Mouse (Mus musculus): ENCODE measurements around the gene Dusp23.

The Dusp23 gene

DNA sequence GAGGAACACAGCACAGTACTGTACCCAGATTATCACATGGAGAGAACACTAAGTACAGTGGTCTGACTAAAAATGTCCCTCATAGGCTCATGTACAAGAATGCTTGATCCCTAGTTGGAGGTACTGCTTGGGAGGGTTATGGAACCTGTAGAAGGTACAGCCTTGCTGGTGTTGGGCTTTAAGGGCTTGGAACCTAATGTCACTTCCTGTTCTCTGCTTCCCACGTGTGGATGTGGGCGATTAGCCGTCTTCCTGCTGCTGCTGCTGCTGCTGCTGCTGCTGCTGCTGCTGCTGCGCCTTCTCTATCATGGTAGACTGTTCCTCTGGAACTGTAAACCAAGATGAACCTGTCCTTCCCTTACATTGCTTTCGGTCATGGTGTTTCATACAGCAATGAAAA is 9.2 kb downstream of the Dusp23 start:
- DNase-seq (ENCODE audit: low spot score in 2 of 2), result no peak

GRCm38 (mm10) chr1:172619235-172619634 is 13.5 kb downstream of the Dusp23 start:
- peak; percentile 64 to 67 for DNase-seq (ENCODE audit: low spot score in 2 of 2)

DNA sequence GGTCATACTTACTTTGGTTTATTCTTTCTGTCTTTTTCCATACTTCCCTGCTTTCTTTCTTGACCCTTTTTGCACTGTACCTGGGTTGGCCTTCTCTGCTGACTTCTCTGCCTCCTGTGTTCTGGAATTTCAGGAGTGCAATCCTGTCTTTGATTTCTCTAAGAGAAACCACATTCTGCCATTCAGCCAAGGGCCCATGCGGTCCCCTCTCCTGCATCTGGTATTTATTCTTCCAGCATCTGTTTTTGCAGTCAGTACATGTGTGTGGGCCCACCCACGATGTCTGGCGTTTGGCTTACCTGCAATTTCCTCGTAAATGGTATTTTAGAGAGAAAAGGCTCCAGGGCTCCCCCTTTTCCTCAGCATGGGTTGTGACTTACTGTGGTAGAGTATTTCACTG is 14.6 kb downstream of the Dusp23 start:
- no peak for DNase-seq (ENCODE audit: low spot score in 2 of 2)

- no peak for DNase-seq (ENCODE audit: low spot score in 2 of 2)
These were observed 15.2 kb downstream of the Dusp23 start for GRCm38 (mm10) chr1:172617365-172618076.

GRCm38 (mm10) chr1:172616537-172617300 is 16.0 kb downstream of the Dusp23 start:
- peak; percentile 31 to 50 for DNase-seq (ENCODE audit: low spot score in 2 of 2)

DNA sequence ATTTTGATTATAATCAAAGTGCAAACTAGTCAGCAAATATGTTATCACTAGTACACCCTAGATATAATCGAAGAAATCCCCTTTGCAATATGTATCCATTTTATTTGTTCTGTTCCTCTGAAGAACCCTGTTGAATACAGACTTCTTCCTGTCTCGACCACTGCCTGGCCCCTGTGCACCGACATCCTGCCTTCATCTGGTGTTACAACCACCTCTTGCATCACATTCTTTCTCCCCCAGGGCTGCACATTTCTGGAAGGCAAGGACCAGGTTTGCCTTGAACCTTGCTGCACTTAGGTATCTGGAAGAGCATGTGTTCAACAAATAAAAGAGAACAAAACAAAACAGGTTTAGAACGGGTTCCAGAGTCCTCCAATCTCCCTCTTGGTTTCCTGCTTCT is 17.4 kb downstream of the Dusp23 start:
- DNase-seq (ENCODE audit: low spot score in 2 of 2), result no peak

DNA sequence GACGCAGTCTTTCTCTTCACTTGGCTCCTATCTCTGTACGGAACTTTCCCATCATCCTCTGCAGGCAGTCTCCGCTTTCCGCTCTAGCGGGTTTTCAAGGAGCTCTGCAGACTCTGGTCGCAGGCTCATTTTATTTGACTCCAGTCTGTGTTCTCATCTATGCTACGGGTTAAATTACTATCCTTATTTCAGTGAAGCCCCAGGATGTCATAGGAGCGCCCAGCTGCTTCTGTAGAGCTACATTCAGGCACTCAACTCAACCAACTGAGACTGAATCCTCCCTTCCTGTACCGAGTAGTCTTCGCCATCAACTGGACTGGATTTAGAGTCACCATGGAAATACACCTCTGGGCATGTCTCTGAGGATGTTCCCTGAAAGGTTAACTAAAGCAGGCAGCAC is 18.1 kb downstream of the Dusp23 start:
- no peak for DNase-seq (ENCODE audit: low spot score in 2 of 2)

DNA sequence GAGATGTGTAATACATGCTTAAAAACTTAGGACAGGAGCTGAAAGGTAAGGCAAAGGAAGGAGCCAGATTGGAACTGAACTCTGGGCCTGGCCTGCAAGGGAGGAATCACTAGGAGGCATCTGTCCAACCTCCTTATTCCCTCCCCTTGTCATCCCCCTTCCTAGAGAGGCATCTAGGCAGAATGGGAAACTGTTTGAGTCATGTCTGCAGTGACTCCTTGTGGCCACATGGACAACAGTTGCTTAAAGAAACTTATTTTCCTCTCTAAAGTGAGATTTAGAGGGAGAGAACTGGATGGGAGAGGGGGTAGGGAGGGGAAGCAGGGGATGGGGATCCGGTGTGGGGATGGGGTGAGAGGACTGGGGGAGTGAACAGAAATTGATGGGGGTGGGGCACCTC is 20.0 kb downstream of the Dusp23 start:
- no peak for DNase-seq (ENCODE audit: low spot score in 2 of 2)

DNA sequence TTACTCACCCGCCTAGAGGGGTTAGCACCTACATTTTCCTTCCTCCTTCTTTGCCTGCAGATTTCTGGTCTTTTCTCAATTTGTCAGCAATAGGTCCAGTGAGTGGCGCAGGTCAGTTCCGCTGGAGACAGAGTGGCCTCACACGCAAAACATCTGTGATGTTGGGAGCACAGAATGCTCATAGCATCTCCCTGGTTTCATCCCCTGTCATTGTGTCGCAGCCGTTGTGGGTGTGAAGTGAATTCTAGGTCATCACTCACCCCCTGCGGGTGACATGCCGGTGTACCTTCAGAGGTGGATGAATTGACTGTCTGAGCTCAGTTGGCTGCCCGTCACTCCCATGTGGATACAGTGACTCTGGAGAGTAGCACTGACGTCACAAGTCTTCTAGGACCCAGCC is 21.5 kb downstream of the Dusp23 start:
- no peak for DNase-seq (ENCODE audit: low spot score in 2 of 2)

GRCm38 (mm10) chr1:172602326-172602725 is 30.4 kb downstream of the Dusp23 start, which contains the start of gene Fcrl6:
Fcrl6 (minus strand) TSS chr1:172602551.
- no peak for DNase-seq (ENCODE audit: low spot score in 2 of 2)

- peak; percentile 48 to 50 for DNase-seq (ENCODE audit: low spot score in 2 of 2)
These were observed 38.3 kb downstream of the Dusp23 start for GRCm38 (mm10) chr1:172594495-172594894.

GRCm38 (mm10) chr1:172593956-172594355 is 38.8 kb downstream of the Dusp23 start:
- no peak for DNase-seq (ENCODE audit: low spot score in 2 of 2)

- DNase-seq (ENCODE audit: low spot score in 2 of 2), result no peak
These were observed 39.4 kb downstream of the Dusp23 start for GRCm38 (mm10) chr1:172593321-172593720.

- DNase-seq (ENCODE audit: low spot score in 2 of 2), result peak in 1 of 2 experiments; percentile 25
These were observed 42.4 kb downstream of the Dusp23 start, which contains the start of gene Slamf8 for GRCm38 (mm10) chr1:172590385-172590784. Slamf8 (minus strand) TSS chr1:172590568.

DNA sequence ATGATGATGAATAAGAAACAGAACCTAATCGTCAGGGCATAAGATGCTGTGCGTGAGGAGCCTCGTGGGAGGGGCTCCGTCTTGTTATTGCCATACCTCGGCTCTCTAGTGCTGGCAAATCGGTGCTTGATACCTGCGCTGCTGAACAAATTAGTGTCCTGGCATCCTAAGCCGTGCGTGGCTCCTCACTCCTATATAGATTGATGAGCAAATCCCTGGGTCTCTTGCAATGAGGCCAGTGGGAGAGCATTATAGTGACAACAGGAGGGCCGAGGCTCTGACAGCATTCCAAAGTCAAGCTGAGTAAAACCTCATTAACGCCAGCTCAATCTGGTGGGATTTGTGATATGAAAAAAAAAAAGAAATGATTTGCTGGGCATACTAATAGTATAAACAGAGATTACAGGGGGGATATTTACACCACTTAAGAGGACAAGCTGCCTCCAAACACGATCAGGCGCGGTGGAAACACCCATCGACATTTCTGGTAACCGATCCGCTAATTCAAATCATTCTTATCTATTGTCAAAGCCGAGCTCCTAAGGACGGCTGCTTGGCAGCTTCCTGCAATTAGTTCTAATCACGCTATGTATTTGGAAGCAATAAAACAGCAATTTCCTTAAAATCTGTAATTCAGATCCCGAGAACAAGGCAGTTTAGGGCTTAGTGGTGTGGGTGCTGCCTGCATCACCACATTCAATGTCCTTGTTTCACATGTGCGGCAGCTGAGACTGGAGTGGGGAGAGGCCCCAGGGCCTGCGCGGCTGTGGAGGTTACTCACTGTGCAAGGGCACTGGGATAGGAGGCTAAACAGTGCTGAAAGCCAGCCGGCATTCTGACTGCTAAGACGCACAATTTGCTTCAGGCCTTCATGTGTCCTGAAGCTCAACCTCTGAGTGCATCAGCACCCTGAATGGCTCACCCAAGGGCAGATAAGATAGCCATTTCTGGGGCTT is 46.9 kb downstream of the Dusp23 start:
- DNase-seq (ENCODE audit: low spot score in 2 of 2), result no peak

DNA sequence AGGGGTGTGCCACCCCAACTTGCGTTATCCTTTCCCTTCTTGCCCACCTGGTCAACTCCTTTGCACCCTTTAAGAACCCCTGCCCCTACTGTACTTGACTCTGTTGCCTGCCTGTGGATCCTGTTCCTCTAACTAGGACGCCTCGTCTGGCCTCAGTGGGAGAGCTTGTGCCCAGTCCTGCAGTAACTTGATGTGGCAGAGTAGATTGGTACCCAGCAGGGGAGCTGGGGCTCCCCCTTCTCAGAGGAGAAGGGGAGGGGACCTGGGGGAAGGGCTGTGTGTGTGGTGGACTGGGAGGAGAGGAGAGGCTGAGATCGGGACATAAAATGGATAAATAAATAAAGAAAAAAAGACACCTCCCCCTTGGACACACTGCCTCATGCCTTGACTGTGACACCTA is 47.7 kb downstream of the Dusp23 start:
- no peak for DNase-seq (ENCODE audit: low spot score in 2 of 2)

GRCm38 (mm10) chr1:172584271-172584670 is 48.5 kb downstream of the Dusp23 start:
- no peak for DNase-seq (ENCODE audit: low spot score in 2 of 2)

- no peak for DNase-seq (ENCODE audit: low spot score in 2 of 2)
These were observed 50.3 kb downstream of the Dusp23 start for GRCm38 (mm10) chr1:172582436-172582835.

Measured in right cerebral cortex, adult 2 months (tissue).